Mouse (Mus musculus) midbrain, embryonic 12.5 days (tissue): ENCODE data around the gene Wars2. TPM values are rescaled to one million over a fixed set of nuclear protein-coding genes. Genes with fewer than 3 reads are reported as not detected.

Experiments
- ATAC-seq: fragments of 200-750 bp; cut with Nextera tagmentation; 2 replicates; pipeline ENCODE4 v1.8.0; 2017; ENCODE audit warnings: low read depth, moderate TSS enrichment, moderate library complexity; ENCODE audit not compliant: low FRiP score
- H3K27ac ChIP-seq: fragments of 300-500 bp; sonication (generic); replicated peaks from 2 replicates; pipeline ENCODE4 v1.5.1; 2016; ENCODE audit warnings: mild to moderate bottlenecking
- H3K27me3 ChIP-seq: fragments of 300-500 bp; sonication (generic); 2 replicates; pipeline ENCODE4 v1.6.1; 2016; ENCODE audit warnings: mild to moderate bottlenecking
- H3K36me3 ChIP-seq: fragments of 300-500 bp; sonication (generic); 2 replicates; pipeline ENCODE4 v1.6.1; 2016
- H3K4me1 ChIP-seq: fragments of 300-500 bp; sonication (generic); 2 replicates; pipeline ENCODE4 v1.6.1; 2016
- H3K4me2 ChIP-seq: fragments of 300-500 bp; sonication (generic); replicated peaks from 2 replicates; pipeline ENCODE4 v1.6.1; 2016; ENCODE audit warnings: mild to moderate bottlenecking, moderate library complexity
- H3K4me3 ChIP-seq: fragments of 300-500 bp; sonication (generic); 2 replicates; pipeline ENCODE4 v1.5.1; 2016; ENCODE audit warnings: mild to moderate bottlenecking
- H3K9ac ChIP-seq: fragments of 300-500 bp; sonication (generic); replicated peaks from 2 replicates; pipeline ENCODE4 v1.6.1; 2016; ENCODE audit warnings: mild to moderate bottlenecking, moderate library complexity
- H3K9me3 ChIP-seq: fragments of 300-500 bp; sonication (generic); 2 replicates; pipeline ENCODE4 v1.6.1; 2016; ENCODE audit warnings: mild to moderate bottlenecking
- WGBS: fragments of 180-500 bp; shearing (Covaris S2); methylation state at CpG from one replicate; pipeline ENCODE4 v1.1.7; 2016; 5-methylcytosine and 5-hydroxymethylcytosine counted together
- polyA plus RNA-seq: library from polyadenylated mRNA; unstranded; fragments of >200 nt; fragmentation: Nextera tagmentation; extraction: Ambion mirVana; gene quantifications from 2 replicates; pipeline ENCODE4 v1.2.1, GENCODE M21; 2016

Wars2 gene
- polyA plus RNA-seq, 1 experiment from 2014 or later = 5.5 TPM

GRCm38 (mm10) chr3:99208416-99208815 is 67.5 kb downstream of the Wars2 start:
- no peaks in the 10 kb centered on the region for H3K9me3 ChIP-seq
- H3K27ac ChIP-seq = no peak overlapping the region
- no peak for ATAC-seq
- 83% methylated on average over 1 of the region's 1 CpGs for WGBS
- no peak overlapping the region for H3K4me3 ChIP-seq
- no peaks in the 10 kb centered on the region for H3K27me3 ChIP-seq
- no peak overlapping the region for H3K9ac ChIP-seq
- H3K4me2 ChIP-seq = no peak overlapping the region
- H3K36me3 ChIP-seq = no peaks in the 10 kb centered on the region
- H3K4me1 ChIP-seq = peaks cover 7% of the 10 kb centered on the region

- Histone ChIP-seq H3K9me3 (no peaks in the 10 kb centered on the region), H3K36me3 (no peaks in the 10 kb centered on the region; the same call in 1 of the 2 replicates), H3K27me3 (no peaks in the 10 kb centered on the region), H3K4me3 (no peak overlapping the region), H3K27ac (no peak overlapping the region), H3K9ac (no peak overlapping the region), H3K4me1 (peaks cover 7% of the 10 kb centered on the region), H3K4me2 (no peak overlapping the region)
- 53% methylated on average over 14 of the region's 14 CpGs for WGBS
- ATAC-seq = no peak
These were observed 70.3 kb downstream of the Wars2 start for GRCm38 (mm10) chr3:99211105-99211698.

- H3K36me3 ChIP-seq = no peaks in the 10 kb centered on the region
- WGBS = 76% methylated on average over 2 of the region's 2 CpGs
- no peaks in the 10 kb centered on the region for H3K9me3 ChIP-seq
- no peak overlapping the region for H3K9ac ChIP-seq
- H3K27me3 ChIP-seq = peaks cover 10% of the 10 kb centered on the region
- H3K4me2 ChIP-seq = no peak overlapping the region
- H3K4me1 ChIP-seq = no peaks in the 10 kb centered on the region
- H3K4me3 ChIP-seq = no peak overlapping the region
- ATAC-seq = no peak
- no peak overlapping the region for H3K27ac ChIP-seq
These were observed 86.9 kb downstream of the Wars2 start for GRCm38 (mm10) chr3:99227807-99228206.

GRCm38 (mm10) chr3:99233393-99234318 is 92.8 kb downstream of the Wars2 start:
- 10% methylated on average over 20 of the region's 20 CpGs for WGBS
- peaks cover 6% of the 10 kb centered on the region; the same call in 1 of the 2 replicates for H3K4me1 ChIP-seq
- no peaks in the 10 kb centered on the region for H3K36me3 ChIP-seq
- H3K4me2 ChIP-seq = peak overlapping the region; percentile 17
- no peak; the same call in 1 of the 2 replicates for ATAC-seq
- no peak overlapping the region for H3K27ac ChIP-seq
- H3K27me3 ChIP-seq = peaks cover 66% of the 10 kb centered on the region
- 0 out of 2 replicates have a peak overlapping the region, but pooled peaks have one; percentile 12 for H3K4me3 ChIP-seq
- H3K9ac ChIP-seq = no peak overlapping the region
- H3K9me3 ChIP-seq = no peaks in the 10 kb centered on the region

GRCm38 (mm10) chr3:99234319-99234869 is 93.5 kb downstream of the Wars2 start:
- Histone ChIP-seq H3K4me3 (0 out of 2 replicates have a peak overlapping the region, but pooled peaks have one; percentile 12), H3K9me3 (no peaks in the 10 kb centered on the region), H3K27me3 (peaks cover 73% of the 10 kb centered on the region), H3K4me2 (peak overlapping the region; percentile 17), H3K4me1 (peaks cover 6% of the 10 kb centered on the region; the same call in 1 of the 2 replicates), H3K36me3 (no peaks in the 10 kb centered on the region), H3K9ac (no peak overlapping the region), H3K27ac (no peak overlapping the region)
- peak; percentile 65 for ATAC-seq
- 4% methylated on average over 17 of the region's 17 CpGs for WGBS

GRCm38 (mm10) chr3:99235116-99235803 is 94.4 kb downstream of the Wars2 start:
- Histone ChIP-seq H3K27ac (no peak overlapping the region), H3K4me3 (no peak overlapping the region), H3K9me3 (no peaks in the 10 kb centered on the region), H3K9ac (no peak overlapping the region), H3K27me3 (peaks cover 82% of the 10 kb centered on the region), H3K4me2 (no peak overlapping the region), H3K36me3 (no peaks in the 10 kb centered on the region), H3K4me1 (peaks cover 6% of the 10 kb centered on the region; the same call in 1 of the 2 replicates)
- ATAC-seq = no peak
- 3% methylated on average over 23 of the region's 23 CpGs for WGBS

- H3K4me2 ChIP-seq = no peak overlapping the region
- peaks cover 10% of the 10 kb centered on the region; the same call in 1 of the 2 replicates for H3K4me1 ChIP-seq
- H3K9me3 ChIP-seq = no peaks in the 10 kb centered on the region
- H3K4me3 ChIP-seq = no peak overlapping the region
- 3% methylated on average over 18 of the region's 18 CpGs for WGBS
- no peaks in the 10 kb centered on the region for H3K36me3 ChIP-seq
- H3K27ac ChIP-seq = no peak overlapping the region
- ATAC-seq = no peak
- no peak overlapping the region for H3K9ac ChIP-seq
- peaks cover 90% of the 10 kb centered on the region for H3K27me3 ChIP-seq
These were observed 95.2 kb downstream of the Wars2 start for GRCm38 (mm10) chr3:99235804-99236755.

GRCm38 (mm10) chr3:99238691-99239090 is 97.8 kb downstream of the Wars2 start:
- WGBS = 5% methylated on average over 1 of the region's 1 CpGs
- no peak for ATAC-seq

GRCm38 (mm10) chr3:99239301-99240045 is 98.6 kb downstream of the Wars2 start:
- H3K4me2 ChIP-seq = no peak overlapping the region
- H3K36me3 ChIP-seq = no peaks in the 10 kb centered on the region
- H3K9me3 ChIP-seq = no peaks in the 10 kb centered on the region
- H3K27ac ChIP-seq = no peak overlapping the region
- WGBS = 2% methylated on average over 20 of the region's 20 CpGs
- H3K27me3 ChIP-seq = peaks cover 96% of the 10 kb centered on the region
- H3K4me3 ChIP-seq = no peak overlapping the region
- 0 out of 2 replicates have a peak, but pooled peaks cover 9% of the 10 kb centered on the region for H3K4me1 ChIP-seq
- no peak for ATAC-seq
- no peak overlapping the region for H3K9ac ChIP-seq

More at GRCm38 (mm10) chr3:99238691-99239090, 97.8 kb downstream of the Wars2 start:
- Histone ChIP-seq H3K4me3 (no peak overlapping the region), H3K9me3 (no peaks in the 10 kb centered on the region), H3K9ac (no peak overlapping the region), H3K27me3 (peaks cover 96% of the 10 kb centered on the region), H3K4me2 (no peak overlapping the region), H3K36me3 (no peaks in the 10 kb centered on the region), H3K4me1 (peaks cover 13% of the 10 kb centered on the region; the same call in 1 of the 2 replicates), H3K27ac (no peak overlapping the region)

GRCm38 (mm10) chr3:99240213-99240720 is 99.4 kb downstream of the Wars2 start, which contains the start of gene Tbx15:
TSS of gene Tbx15 (plus strand) at chr3:99240381.
- H3K27me3 ChIP-seq = peaks cover 96% of the 10 kb centered on the region
- no peaks in the 10 kb centered on the region for H3K9me3 ChIP-seq
- WGBS = 1% methylated on average over 15 of the region's 20 CpGs
- H3K4me3 ChIP-seq = peak within 1 kb of the TSS; percentile 17
- H3K27ac ChIP-seq = no peak within 1 kb of the TSS
- peak within 1 kb of the TSS; percentile 23 for H3K4me2 ChIP-seq
- 0 out of 2 replicates have a peak, but pooled peaks cover 9% of the 10 kb centered on the region for H3K4me1 ChIP-seq
- H3K36me3 ChIP-seq = no peaks in the 10 kb centered on the region
- no peak for ATAC-seq
- H3K9ac ChIP-seq = no peak within 1 kb of the TSS
